Mouse (Mus musculus): ENCODE measurements around the gene Myg1. TPM values are rescaled to one million over a fixed set of nuclear protein-coding genes. Genes with fewer than 3 reads are reported as not detected.

Gene Myg1
- polyA plus RNA-seq, 1 experiment from 2014 or later: 105 TPM

DNA sequence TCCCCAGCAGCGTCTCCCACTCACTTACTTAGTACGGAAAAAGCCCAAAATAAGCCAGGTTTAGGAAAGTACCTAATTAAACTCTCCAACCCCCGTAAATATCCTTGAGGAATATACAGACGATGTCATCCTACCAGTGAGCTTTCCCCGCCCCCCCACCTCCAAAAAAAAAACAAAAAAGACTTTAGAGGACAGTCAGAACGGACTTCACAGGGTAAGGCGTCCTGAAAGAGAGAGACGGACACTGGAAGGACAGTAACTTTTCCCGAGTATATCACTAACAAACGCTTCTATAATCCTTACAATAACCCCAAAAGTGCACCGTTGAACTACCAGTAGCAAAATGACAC, 19.4 kb downstream of the Myg1 start:
- no peaks in the 10 kb centered on the region for H3K9me3 ChIP-seq
- peaks cover 26% of the 10 kb centered on the region for H3K4me1 ChIP-seq (replicated peaks)
- WGBS: 13% methylated on average over 11 of the region's 11 CpGs
- H3K27me3 ChIP-seq: peaks cover 3% of the 10 kb centered on the region
- H3K9ac ChIP-seq (replicated peaks): peak overlapping the region; percentile 55
- ATAC-seq: 0 out of 2 replicates have a peak, but pooled peaks have one; percentile 14
- H3K4me3 ChIP-seq (replicated peaks): peak overlapping the region; percentile 61
- no peak overlapping the region for H3K27ac ChIP-seq
- H3K36me3 ChIP-seq: peaks cover 9% of the 10 kb centered on the region
- peak overlapping the region; percentile 93 for H3K4me2 ChIP-seq (replicated peaks)

DNA sequence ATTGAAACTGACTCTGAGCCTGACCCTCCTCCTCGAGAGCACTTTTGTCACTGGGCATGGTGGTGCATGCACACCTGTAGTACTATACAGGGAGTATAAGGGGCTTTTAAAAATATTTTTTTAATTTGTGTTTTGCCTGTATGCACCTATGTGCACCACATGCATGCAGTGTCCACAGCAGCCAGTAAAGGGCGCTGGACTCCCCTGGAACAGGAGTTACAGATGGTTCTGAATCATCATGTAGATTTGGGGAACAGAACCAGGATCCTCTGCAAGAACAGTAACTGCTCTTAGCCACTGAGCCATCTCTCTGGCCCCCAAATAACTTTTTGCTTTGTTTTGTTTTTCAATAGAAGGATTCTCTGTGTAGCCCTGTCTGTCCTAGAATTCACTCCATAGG, 20.7 kb downstream of the Myg1 start:
- no peak overlapping the region for H3K27ac ChIP-seq
- WGBS: 62% methylated on average over 2 of the region's 2 CpGs
- no peaks in the 10 kb centered on the region for H3K36me3 ChIP-seq
- no peak overlapping the region for H3K9ac ChIP-seq (replicated peaks)
- H3K4me3 ChIP-seq (replicated peaks): no peak overlapping the region
- ATAC-seq: no peak
- H3K9me3 ChIP-seq: no peaks in the 10 kb centered on the region
- no peak overlapping the region for H3K4me2 ChIP-seq (replicated peaks)
- peaks cover 30% of the 10 kb centered on the region for H3K4me1 ChIP-seq (replicated peaks)
- peaks cover 15% of the 10 kb centered on the region for H3K27me3 ChIP-seq

DNA sequence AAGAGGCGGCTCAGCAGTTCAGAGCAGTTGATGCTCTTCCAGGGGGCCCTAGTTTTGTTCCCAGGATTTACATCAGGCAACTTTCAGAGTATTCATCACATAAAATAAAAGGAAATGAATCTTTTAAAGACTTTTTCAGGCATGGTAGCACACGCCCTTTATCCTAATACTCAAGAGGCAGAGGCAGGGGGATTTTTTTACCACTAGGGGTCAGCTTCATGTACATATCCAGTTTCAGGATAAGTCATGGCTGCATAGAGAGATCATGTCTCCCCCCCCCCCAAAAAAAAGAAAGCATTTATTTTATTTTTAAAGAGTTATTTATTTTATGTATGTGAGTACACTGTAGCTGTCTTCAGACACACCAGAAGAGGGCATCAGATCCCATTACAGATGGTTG, 22.5 kb downstream of the Myg1 start:
- WGBS: 82% methylated on average over 2 of the region's 2 CpGs
- H3K4me3 ChIP-seq (replicated peaks): no peak overlapping the region
- peaks cover 43% of the 10 kb centered on the region for H3K4me1 ChIP-seq (replicated peaks)
- no peaks in the 10 kb centered on the region for H3K9me3 ChIP-seq
- no peaks in the 10 kb centered on the region for H3K36me3 ChIP-seq
- no peak overlapping the region for H3K27ac ChIP-seq
- H3K4me2 ChIP-seq (replicated peaks): no peak overlapping the region
- no peak overlapping the region for H3K9ac ChIP-seq (replicated peaks)
- H3K27me3 ChIP-seq: peaks cover 33% of the 10 kb centered on the region
- ATAC-seq: no peak

DNA sequence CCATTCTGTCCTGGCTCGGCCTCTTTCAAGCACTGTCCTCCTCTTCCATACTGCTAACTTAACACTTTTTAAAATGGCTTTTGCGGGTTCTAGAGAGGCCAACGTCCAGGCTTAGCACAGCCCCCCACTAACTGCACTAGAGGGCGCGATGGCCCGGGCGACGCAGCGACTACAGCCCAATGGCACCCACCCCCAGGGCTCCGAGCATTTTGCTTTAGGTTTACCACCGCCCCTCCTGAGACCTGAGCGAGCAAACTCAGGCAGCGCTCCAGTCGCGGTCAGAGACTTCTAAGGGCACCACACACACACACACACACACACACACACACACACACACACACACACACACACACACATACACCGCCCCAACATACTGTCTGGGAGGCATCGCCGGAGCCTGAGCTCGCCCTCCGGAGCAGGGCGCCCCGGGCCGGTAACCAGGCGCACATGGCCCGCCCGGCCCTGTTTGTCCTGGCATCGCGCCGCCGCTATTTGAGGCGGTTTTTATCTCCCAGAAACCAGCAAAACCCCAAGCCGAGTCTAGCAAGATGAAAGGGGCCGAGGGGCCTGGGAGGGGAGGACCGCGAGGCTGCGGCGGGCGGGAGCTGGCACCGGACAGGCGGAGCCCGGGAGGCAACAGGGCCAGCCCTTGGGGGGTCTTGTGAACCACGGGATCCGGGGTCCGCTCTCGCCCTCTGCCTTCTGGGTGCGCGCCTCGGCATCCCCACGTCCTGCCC, 23.8 kb downstream of the Myg1 start:
- Histone ChIP-seq H3K9ac (replicated peaks) (peak overlapping the region; percentile 69), H3K27ac (peak overlapping the region; percentile 74), H3K4me1 (replicated peaks) (peaks cover 35% of the 10 kb centered on the region), H3K36me3 (no peaks in the 10 kb centered on the region), H3K27me3 (peaks cover 47% of the 10 kb centered on the region), H3K9me3 (no peaks in the 10 kb centered on the region), H3K4me2 (replicated peaks) (peak overlapping the region; percentile 94), H3K4me3 (replicated peaks) (peak overlapping the region; percentile 51)
- peak; percentile 74 for ATAC-seq
- under 1% methylated on average over 46 of the region's 49 CpGs for WGBS

DNA sequence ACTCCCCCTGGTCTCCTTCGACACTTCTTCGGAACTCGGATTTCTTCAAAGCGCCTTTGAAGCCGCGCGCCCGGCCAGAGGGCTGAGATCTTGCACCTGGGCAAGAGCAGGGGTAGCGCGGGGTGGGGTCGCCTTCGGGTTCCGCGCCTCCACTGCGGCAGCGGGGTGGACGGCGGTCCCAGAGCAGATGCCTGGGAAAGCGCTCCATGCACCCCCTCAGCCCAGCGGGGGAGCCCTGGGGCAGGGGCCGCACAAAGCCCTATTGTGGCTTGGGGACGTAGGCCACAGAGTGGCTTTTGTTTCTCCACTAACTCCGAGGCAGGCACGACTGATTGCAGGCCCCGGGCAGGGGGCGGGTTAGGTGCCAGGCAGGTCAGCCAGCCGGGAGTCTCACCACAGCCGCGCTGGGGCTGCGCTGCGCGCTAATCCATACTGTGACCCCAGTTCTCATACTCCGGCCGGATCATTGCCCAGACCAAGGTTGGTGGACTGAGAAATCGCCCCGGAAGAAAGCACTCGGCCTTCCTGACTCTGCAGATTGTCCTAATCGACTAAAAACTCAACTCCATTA, 24.4 kb downstream of the Myg1 start:
- Histone ChIP-seq H3K4me1 (replicated peaks) (peaks cover 34% of the 10 kb centered on the region), H3K4me2 (replicated peaks) (peak overlapping the region; percentile 94), H3K9me3 (no peaks in the 10 kb centered on the region), H3K27me3 (peaks cover 48% of the 10 kb centered on the region), H3K4me3 (replicated peaks) (peak overlapping the region; percentile 51), H3K36me3 (no peaks in the 10 kb centered on the region), H3K27ac (peak overlapping the region; percentile 74), H3K9ac (replicated peaks) (peak overlapping the region; percentile 69)
- under 1% methylated on average over 38 of the region's 38 CpGs for WGBS
- ATAC-seq: peak; percentile 57

DNA sequence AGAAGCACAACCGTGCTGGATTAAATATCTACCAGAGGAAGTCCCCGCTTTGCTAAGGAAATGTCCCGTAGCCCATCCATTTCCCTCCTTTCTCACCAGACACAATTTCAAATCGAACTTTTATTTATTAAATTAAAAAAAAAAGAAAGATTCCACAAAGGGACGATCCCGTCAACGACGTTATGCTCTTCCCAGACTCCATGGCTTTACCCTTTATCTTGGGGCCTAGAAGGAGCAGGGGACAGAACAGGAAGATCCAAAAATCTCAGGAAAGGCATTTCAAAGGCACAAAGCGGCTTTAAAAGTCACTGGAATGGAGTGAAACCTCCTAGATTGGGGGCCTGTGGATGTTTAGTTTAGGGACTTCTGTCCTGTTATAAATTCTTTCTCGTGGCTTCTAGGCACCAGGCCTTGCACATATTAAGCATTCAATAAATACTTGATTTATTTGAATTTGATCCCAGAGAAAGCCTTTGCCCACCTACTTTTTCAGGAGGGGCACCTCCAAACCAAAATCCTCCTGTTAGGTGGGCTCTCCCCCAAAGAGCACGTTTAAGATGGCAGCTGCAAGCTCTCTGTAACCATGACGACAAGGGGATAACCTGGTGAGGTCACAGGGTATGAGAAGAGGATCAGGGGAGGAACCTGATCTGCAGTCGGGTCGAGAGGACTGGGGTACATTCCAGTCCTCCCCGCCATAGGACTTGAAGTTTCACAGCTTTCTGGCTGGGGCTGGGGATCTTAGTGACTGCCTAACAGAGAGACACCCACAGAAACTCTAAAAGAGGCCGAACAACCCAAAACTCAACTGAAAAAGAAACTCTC, 25.2 kb downstream of the Myg1 start:
- no peaks in the 10 kb centered on the region for H3K36me3 ChIP-seq
- H3K9me3 ChIP-seq: no peaks in the 10 kb centered on the region
- ATAC-seq: no peak
- H3K4me2 ChIP-seq (replicated peaks): peak overlapping the region; percentile 94
- H3K27me3 ChIP-seq: peaks cover 48% of the 10 kb centered on the region
- H3K27ac ChIP-seq: no peak overlapping the region
- 23% methylated on average over 16 of the region's 16 CpGs for WGBS
- peak overlapping the region; percentile 51; the same call in 1 of the 2 replicates for H3K4me3 ChIP-seq (replicated peaks)
- H3K4me1 ChIP-seq (replicated peaks): peaks cover 31% of the 10 kb centered on the region
- H3K9ac ChIP-seq (replicated peaks): no peak overlapping the region

DNA sequence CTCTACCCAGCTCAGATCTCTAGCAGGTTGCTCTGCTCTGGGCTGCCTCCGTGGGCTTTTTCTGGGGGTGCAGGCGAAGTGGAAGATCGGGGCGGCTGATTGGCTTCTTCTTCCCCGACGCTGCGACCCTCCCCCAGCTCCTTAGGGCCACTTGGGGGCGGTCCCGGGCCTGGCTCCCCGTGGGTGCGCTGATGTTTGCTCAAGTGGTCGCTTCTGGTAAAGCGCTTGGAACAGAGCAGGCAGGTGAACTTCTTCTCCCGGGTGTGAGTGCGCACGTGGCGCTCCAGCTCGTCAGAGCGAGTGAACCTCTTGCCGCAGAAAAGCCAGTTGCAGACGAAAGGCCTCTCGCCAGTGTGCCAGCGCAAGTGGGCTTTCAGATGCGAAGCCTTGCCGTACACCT, 26.6 kb downstream of the Myg1 start:
- Histone ChIP-seq H3K9me3 (no peaks in the 10 kb centered on the region), H3K4me2 (replicated peaks) (peak overlapping the region; percentile 43), H3K27me3 (peaks cover 60% of the 10 kb centered on the region), H3K27ac (no peak overlapping the region), H3K4me3 (replicated peaks) (peak overlapping the region; percentile 20; the same call in 1 of the 2 replicates), H3K36me3 (no peaks in the 10 kb centered on the region), H3K4me1 (replicated peaks) (peaks cover 36% of the 10 kb centered on the region), H3K9ac (replicated peaks) (0 out of 2 replicates have a peak overlapping the region, but pooled peaks have one; percentile 37)
- no peak for ATAC-seq
- WGBS: 3% methylated on average over 25 of the region's 25 CpGs

DNA sequence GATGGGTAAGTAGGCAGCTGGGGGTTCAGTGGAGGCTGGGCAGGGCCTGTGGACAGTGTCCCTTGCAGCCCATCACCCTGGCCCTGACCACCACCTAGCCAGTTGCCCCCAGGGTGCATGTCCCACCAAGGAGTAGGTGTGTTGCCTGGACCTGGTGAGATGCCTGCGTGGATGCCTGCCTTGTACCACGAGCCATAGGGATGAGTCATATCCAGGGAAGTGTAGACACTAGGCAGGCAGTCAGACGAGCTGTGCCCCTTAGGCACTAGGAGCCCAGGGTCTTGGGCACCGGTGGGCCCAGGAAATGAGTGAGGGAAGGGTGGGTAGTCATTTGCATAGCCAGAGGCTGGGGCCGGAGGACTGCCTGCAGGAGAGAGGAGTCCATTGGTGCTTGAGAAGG, 27.3 kb downstream of the Myg1 start:
- peaks cover 67% of the 10 kb centered on the region for H3K27me3 ChIP-seq
- H3K27ac ChIP-seq: no peak overlapping the region
- no peak overlapping the region for H3K4me2 ChIP-seq (replicated peaks)
- no peaks in the 10 kb centered on the region for H3K9me3 ChIP-seq
- ATAC-seq: no peak
- peaks cover 36% of the 10 kb centered on the region for H3K4me1 ChIP-seq (replicated peaks)
- 0 out of 2 replicates have a peak overlapping the region, but pooled peaks have one; percentile 37 for H3K9ac ChIP-seq (replicated peaks)
- H3K36me3 ChIP-seq: no peaks in the 10 kb centered on the region
- WGBS: 21% methylated on average over 5 of the region's 5 CpGs
- H3K4me3 ChIP-seq (replicated peaks): no peak overlapping the region

DNA sequence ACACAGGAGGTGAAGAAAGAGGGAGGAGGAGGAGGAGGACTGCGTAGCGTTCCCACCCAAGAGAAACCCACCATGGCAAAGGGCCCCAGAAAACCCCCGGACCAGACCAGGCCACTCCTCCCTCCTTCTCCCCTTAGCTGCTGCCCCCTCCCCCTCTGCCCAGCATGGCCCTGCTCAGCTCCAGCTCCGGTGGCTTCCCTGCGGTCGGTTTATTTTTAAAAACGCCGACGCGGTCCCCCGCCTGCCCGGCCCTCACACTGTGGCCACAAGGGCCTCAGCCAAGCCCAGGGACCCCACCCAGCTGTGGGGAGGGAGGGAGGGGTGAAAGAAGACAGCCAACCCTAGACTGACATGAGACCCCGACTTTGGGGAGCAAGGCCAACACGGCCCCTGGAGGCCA, 31.1 kb downstream of the Myg1 start:
- 0 out of 2 replicates have a peak overlapping the region, but pooled peaks have one; percentile 5 for H3K9ac ChIP-seq (replicated peaks)
- peaks cover 29% of the 10 kb centered on the region for H3K4me1 ChIP-seq (replicated peaks)
- H3K36me3 ChIP-seq: no peaks in the 10 kb centered on the region
- 9% methylated on average over 14 of the region's 14 CpGs for WGBS
- no peaks in the 10 kb centered on the region for H3K9me3 ChIP-seq
- H3K4me3 ChIP-seq (replicated peaks): no peak overlapping the region
- no peak overlapping the region; the same call in 1 of the 2 replicates for H3K4me2 ChIP-seq (replicated peaks)
- no peak for ATAC-seq
- H3K27me3 ChIP-seq: peaks cover 74% of the 10 kb centered on the region
- no peak overlapping the region for H3K27ac ChIP-seq

DNA sequence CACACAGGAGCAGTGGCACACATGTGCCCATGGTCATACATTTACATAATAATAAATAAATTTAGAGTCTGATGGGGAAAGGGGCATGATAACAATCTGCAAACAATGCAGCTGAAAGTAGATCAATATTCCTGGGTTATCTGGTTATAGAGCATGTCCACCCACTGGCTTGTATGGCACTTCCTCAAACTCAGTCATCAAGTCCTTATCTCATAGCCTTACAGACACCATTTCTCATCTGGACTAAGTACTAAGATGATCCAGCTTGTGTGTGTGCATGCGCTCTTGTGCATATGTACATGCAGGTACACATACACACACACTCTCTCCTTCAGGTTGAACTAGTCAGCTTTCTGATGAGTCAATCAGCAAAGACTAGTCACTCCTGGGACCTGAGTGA, 33.2 kb downstream of the Myg1 start:
- Histone ChIP-seq H3K4me3 (replicated peaks) (no peak overlapping the region), H3K4me1 (replicated peaks) (peaks cover 15% of the 10 kb centered on the region), H3K36me3 (no peaks in the 10 kb centered on the region), H3K4me2 (replicated peaks) (no peak overlapping the region), H3K27me3 (peaks cover 53% of the 10 kb centered on the region), H3K27ac (no peak overlapping the region), H3K9me3 (no peaks in the 10 kb centered on the region), H3K9ac (replicated peaks) (no peak overlapping the region)
- 97% methylated on average over 1 of the region's 1 CpGs for WGBS
- no peak for ATAC-seq

DNA sequence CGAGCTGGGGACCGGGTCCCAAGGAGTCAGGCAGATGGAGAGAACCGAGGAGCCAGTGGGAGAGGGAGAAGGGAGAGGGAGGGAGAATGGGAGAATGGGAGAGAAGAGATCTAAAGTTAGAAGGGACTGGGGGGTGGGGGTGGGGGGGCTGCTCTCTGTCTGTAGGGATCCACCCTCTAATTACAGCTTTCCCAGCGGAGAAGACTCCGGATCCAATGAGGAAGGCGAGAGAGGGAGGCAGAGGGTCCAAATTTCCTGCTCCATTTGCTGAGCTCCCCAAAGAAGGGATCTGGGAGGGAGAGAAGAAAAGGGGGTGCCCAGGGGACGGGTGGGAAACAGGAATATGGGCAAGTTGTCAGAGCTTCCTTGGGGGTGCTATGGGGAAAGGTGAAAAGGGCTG, 34.7 kb downstream of the Myg1 start:
- peak overlapping the region; percentile 52 for H3K9ac ChIP-seq (replicated peaks)
- no peak overlapping the region for H3K27ac ChIP-seq
- H3K4me2 ChIP-seq (replicated peaks): peak overlapping the region; percentile 54
- peak overlapping the region; percentile 30 for H3K4me3 ChIP-seq (replicated peaks)
- no peaks in the 10 kb centered on the region for H3K9me3 ChIP-seq
- no peaks in the 10 kb centered on the region for H3K36me3 ChIP-seq
- H3K4me1 ChIP-seq (replicated peaks): peaks cover 26% of the 10 kb centered on the region
- ATAC-seq: no peak; the same call in 1 of the 2 replicates
- 1% methylated on average over 7 of the region's 7 CpGs for WGBS
- H3K27me3 ChIP-seq: peaks cover 60% of the 10 kb centered on the region
